Mouse (Mus musculus) 416B (cell line): ENCODE measurements around the gene Tyrobp.

Source experiments
- DNase-seq: peaks from one replicate; pipeline ENCODE4 v3.0.0; 2011; ENCODE audit warnings: low read depth

The Tyrobp gene

GRCm38 (mm10) chr7:30463568-30463967 lies 50.0 kb downstream of the Tyrobp start:
- DNase-seq: no peak

GRCm38 (mm10) chr7:30463996-30464395 lies 50.4 kb downstream of the Tyrobp start:
- no peak for DNase-seq

DNA sequence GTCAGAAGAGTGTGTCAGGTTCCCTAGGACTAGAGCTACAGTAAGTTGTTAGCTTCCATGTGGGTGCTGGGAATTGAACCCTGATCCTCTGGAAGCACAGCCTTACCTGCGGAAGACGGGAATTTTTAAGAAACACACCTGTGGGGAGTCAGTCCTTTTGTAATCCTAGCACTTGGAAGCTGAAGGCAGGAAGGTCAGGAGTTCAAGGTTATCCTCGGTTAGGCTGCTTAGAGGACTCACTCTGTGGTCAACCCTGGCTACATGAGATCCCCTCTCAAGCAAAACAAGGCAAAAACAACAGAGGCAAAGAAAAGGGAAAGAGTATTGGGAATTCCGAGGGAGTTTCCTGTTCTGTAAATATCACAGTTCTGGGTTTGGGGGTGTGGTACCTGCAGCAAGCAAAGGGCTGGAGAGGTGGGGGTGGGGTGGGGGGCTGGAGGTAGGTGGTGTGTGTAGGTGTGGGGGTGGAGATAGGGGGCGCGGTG lies 51.3 kb downstream of the Tyrobp start:
- DNase-seq: no peak
